Mouse (Mus musculus) limb, embryonic 11.5 days (tissue): ENCODE measurements around the gene Isy1. TPM values are rescaled to one million over a fixed set of nuclear protein-coding genes. Genes with fewer than 3 reads are reported as not detected.

Experiments
- ATAC-seq: fragments of 200-750 bp; cut with Nextera tagmentation; 2 replicates; pipeline ENCODE4 v1.8.0; 2017; ENCODE audit warnings: low read depth; ENCODE audit not compliant: insufficient number of reproducible peaks, low FRiP score, low TSS enrichment
- DNase-seq: peaks from one replicate; pipeline ENCODE4 v3.0.0-alpha.2; 2015; ENCODE audit warnings: low spot score
- H3K27ac ChIP-seq: fragments of 300-500 bp; sonication (generic); replicated peaks from 2 replicates; pipeline ENCODE4 v1.5.1; 2014; ENCODE audit warnings: low read depth, mild to moderate bottlenecking, low read length
- H3K27me3 ChIP-seq: fragments of 300-500 bp; sonication (generic); 2 replicates; pipeline ENCODE4 v1.6.1; 2014; ENCODE audit warnings: mild to moderate bottlenecking, low read length, mixed read lengths; ENCODE audit not compliant: control insufficient read depth, insufficient read depth
- H3K36me3 ChIP-seq: fragments of 300-500 bp; sonication (generic); 2 replicates; pipeline ENCODE4 v1.6.1; 2014; ENCODE audit warnings: mild to moderate bottlenecking, low read length, moderate library complexity, mixed read lengths; ENCODE audit not compliant: control insufficient read depth, insufficient read depth
- H3K4me1 ChIP-seq: fragments of 300-500 bp; sonication (generic); 2 replicates; pipeline ENCODE4 v1.6.1; 2014; ENCODE audit warnings: low read length, mixed read lengths; ENCODE audit not compliant: control insufficient read depth, insufficient read depth
- H3K4me2 ChIP-seq: fragments of 300-500 bp; sonication (generic); 2 replicates; pipeline ENCODE4 v1.6.1; 2014; ENCODE audit warnings: low read depth, mild to moderate bottlenecking, moderate library complexity; ENCODE audit not compliant: severe bottlenecking
- H3K4me3 ChIP-seq: fragments of 300-500 bp; sonication (generic); 2 replicates; pipeline ENCODE4 v1.5.1; 2014; ENCODE audit warnings: low read depth, low read length
- H3K9ac ChIP-seq: fragments of 300-500 bp; sonication (generic); 2 replicates; pipeline ENCODE4 v1.6.1; 2014; ENCODE audit warnings: mild to moderate bottlenecking, low read length
- H3K9me3 ChIP-seq: fragments of 300-500 bp; sonication (generic); 2 replicates; pipeline ENCODE4 v1.6.1; 2016; ENCODE audit warnings: low read length; ENCODE audit not compliant: control insufficient read depth
- WGBS: fragments of 180-500 bp; shearing (Covaris S2); extraction: QIAGEN DNeasy Blood & Tissue Kit; methylation state at CpG from one replicate; pipeline ENCODE4 v1.1.7; 2014; 5-methylcytosine and 5-hydroxymethylcytosine counted together
- polyA plus RNA-seq: library from polyadenylated mRNA; unstranded; fragments of >200 nt; fragmentation: Nextera tagmentation; extraction: Ambion mirVana; gene quantifications from 2 replicates; pipeline ENCODE4 v1.2.1, GENCODE M21; 2014

Gene Isy1
- polyA plus RNA-seq, 1 experiment from 2014 or later: 76.2 TPM

DNA sequence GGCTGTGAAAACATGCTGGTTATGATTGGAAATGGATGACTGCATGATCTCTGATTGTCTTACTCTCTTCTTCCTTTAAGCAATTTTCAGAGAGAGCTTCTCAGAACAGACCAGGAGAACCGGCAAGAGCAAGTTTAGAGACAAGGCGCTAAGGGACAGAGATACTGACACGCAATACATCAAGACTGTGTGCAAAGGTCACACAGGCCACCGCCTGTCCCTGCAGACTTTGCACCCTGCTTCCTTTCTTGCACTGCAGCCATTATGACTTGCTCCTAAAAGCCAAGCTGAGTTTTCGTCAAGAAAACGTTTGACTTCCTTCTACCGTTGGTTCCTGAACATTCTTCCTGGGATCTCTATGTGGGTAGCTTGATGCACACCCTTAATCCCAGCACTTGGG, 37.0 kb upstream of the Isy1 start:
- 91% methylated on average over 7 of the region's 7 CpGs for WGBS
- Histone ChIP-seq H3K4me2 (no peak overlapping the region), H3K27ac (no peak overlapping the region), H3K9me3 (no peaks in the 10 kb centered on the region), H3K4me3 (no peak overlapping the region), H3K27me3 (no peaks in the 10 kb centered on the region), H3K9ac (no peak overlapping the region), H3K4me1 (no peaks in the 10 kb centered on the region), H3K36me3 (no peaks in the 10 kb centered on the region)
- ATAC-seq: no peak
- no peak for DNase-seq

DNA sequence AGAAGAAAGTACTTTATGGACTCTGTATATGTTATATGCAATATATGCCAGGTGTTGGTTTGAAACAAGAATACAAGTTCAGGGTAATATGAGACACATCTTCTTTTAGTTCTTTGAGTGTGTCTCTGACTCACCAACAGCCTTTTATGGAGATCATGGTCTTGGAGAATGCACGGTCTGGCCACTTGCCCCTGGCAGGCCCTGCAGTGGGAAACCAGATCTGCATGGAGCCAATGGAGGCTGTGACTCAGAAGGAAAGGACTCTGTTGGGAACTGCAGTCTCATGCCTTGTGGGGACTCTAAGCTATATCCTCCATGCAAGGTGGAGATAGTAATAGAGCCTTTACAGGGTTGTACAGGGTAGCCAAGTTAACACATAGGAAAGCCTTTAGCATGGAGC, 36.5 kb upstream of the Isy1 start:
- Histone ChIP-seq H3K4me3 (no peak overlapping the region), H3K4me1 (no peaks in the 10 kb centered on the region), H3K36me3 (no peaks in the 10 kb centered on the region), H3K4me2 (no peak overlapping the region), H3K27me3 (no peaks in the 10 kb centered on the region), H3K9me3 (no peaks in the 10 kb centered on the region), H3K27ac (no peak overlapping the region), H3K9ac (no peak overlapping the region)
- ATAC-seq (no peak), DNase-seq (no peak)
- 77% methylated on average over 1 of the region's 1 CpGs for WGBS

DNA sequence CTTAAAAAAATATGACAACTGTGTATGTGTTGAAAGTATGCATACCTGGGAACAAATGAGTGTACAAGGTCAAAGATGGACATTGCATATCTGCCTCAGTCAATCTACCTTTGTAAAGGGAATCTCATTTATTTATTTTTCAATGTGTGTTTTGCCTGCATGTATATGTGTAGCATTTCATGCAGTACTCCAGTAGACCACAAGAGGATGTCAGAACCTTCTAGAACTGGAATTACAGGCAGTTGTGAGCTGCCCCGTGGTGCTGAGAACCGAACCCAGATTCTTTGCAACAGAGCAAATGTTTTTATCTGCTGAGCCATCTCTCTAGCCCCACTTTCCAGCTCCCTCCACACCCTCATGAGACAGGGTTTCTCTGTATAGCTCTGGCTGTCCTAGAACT, 35.4 kb upstream of the Isy1 start:
- no peaks in the 10 kb centered on the region for H3K9me3 ChIP-seq
- WGBS: 84% methylated on average over 2 of the region's 2 CpGs

DNA sequence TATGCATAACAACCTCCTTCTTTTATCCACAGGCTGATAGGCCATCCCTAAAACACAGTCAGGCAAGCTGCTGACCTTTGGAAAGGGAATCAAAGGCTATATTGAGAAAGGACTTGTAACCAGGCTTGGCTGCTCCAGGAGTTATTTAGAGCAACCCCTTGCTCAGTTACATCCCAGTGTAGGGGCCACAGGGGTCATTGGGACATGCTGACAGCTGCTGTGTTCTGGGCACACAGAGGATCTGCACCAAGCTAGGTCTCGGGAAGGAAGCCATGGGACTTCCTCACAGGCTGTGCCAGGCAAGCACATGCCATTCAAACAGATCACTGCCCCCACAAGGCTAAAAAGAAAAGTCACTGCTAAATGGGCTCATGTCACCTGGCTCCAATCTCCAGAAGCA, 34.5 kb upstream of the Isy1 start:
- no peak for ATAC-seq
- WGBS: 61% methylated on average over 1 of the region's 1 CpGs
- Histone ChIP-seq H3K27me3 (no peaks in the 10 kb centered on the region), H3K9me3 (no peaks in the 10 kb centered on the region), H3K27ac (no peak overlapping the region), H3K9ac (no peak overlapping the region), H3K4me3 (no peak overlapping the region), H3K4me2 (no peak overlapping the region), H3K4me1 (no peaks in the 10 kb centered on the region), H3K36me3 (no peaks in the 10 kb centered on the region)
- DNase-seq: no peak

More for the DNA sequence above, 35.4 kb upstream of the Isy1 start:
- Histone ChIP-seq H3K4me1 (no peaks in the 10 kb centered on the region), H3K4me2 (no peak overlapping the region), H3K4me3 (no peak overlapping the region), H3K27me3 (no peaks in the 10 kb centered on the region), H3K36me3 (no peaks in the 10 kb centered on the region), H3K9ac (no peak overlapping the region), H3K27ac (no peak overlapping the region)
- no peak for DNase-seq
- no peak for ATAC-seq

DNA sequence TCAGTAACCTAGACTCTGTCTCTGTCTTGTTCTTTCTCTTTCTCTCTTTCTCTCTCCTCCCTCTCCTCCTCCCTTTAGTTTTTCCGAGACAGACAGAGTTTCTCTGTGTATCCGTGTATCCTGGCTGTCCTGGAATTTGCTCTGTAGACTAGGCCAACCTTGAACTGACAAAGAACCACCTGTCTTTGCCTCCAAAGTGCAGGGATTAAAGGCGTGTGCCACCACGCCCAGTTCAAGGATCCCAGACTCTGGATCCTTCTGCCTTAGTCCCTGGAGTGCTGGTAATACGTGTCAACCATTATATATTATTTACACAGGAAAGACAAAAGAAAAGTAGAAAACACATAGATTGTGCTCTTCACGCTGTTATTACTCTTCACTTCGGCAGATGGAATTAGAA, 32.6 kb upstream of the Isy1 start:
- Histone ChIP-seq H3K9ac (no peak overlapping the region), H3K27ac (no peak overlapping the region), H3K36me3 (no peaks in the 10 kb centered on the region), H3K9me3 (no peaks in the 10 kb centered on the region), H3K4me2 (no peak overlapping the region), H3K4me1 (no peaks in the 10 kb centered on the region), H3K4me3 (no peak overlapping the region), H3K27me3 (no peaks in the 10 kb centered on the region)
- ATAC-seq (no peak), DNase-seq (no peak)
- WGBS: 83% methylated on average over 7 of the region's 7 CpGs

DNA sequence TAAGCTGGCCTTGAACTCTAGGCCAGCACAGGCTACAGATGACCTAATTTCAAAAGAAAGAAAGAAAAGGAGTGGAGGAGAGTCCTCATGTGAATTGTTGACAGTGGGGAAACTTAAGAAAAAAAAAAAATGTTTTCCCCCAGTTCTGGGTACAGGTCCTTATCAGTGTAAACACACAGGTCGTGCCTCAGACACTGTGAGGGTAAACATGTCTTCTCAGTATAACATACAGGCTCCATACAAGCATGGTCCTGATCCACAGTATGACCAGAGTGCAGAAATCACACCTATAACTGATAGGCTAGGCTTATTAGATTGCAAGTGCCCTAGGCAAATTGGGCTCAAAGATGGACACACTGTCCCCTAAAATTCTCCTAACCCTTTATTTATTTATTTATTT, 31.8 kb upstream of the Isy1 start:
- H3K4me1 ChIP-seq: no peaks in the 10 kb centered on the region
- DNase-seq (no peak), ATAC-seq (no peak)
- H3K9ac ChIP-seq: no peak overlapping the region
- H3K4me2 ChIP-seq: no peak overlapping the region
- no peaks in the 10 kb centered on the region for H3K27me3 ChIP-seq
- no peaks in the 10 kb centered on the region for H3K36me3 ChIP-seq
- no peaks in the 10 kb centered on the region for H3K9me3 ChIP-seq
- no peak overlapping the region for H3K4me3 ChIP-seq
- H3K27ac ChIP-seq: no peak overlapping the region
- 84% methylated on average over 1 of the region's 1 CpGs for WGBS

DNA sequence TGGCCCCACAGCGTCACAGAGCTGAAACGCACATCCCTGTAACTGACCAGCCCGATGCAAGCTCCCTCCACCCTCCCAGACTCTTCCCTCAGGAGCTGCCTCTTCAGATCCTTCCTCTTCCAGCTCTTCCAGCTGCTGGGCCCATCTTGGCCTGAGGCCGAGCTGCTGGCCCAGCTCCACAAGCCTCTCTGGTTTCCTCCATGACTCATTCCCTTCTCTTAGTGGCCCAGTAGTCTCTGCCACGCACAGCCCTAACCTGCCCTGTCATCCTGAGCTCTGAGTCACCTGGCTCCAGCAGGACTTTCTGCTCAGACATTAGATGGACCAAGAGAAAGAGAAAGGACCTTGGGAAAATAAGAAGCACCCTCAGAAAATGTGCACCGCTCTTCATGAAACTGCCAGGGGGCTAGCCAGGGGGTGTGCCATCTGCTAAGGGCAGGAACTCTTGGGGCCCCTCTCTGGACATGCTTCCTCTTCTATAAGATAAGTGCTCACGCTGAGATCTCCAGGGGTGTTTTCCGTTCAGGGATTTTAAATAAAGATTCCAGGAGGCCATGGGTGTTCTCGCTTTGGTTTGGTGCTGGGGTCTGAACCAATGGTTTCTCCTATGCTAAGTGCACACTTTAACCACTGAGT, 30.4 kb upstream of the Isy1 start:
- WGBS: 78% methylated on average over 9 of the region's 9 CpGs
- Histone ChIP-seq H3K27ac (no peak overlapping the region), H3K9me3 (no peaks in the 10 kb centered on the region), H3K4me2 (no peak overlapping the region), H3K4me3 (no peak overlapping the region), H3K27me3 (no peaks in the 10 kb centered on the region), H3K4me1 (no peaks in the 10 kb centered on the region), H3K9ac (no peak overlapping the region), H3K36me3 (no peaks in the 10 kb centered on the region)
- DNase-seq (no peak), ATAC-seq (no peak)

DNA sequence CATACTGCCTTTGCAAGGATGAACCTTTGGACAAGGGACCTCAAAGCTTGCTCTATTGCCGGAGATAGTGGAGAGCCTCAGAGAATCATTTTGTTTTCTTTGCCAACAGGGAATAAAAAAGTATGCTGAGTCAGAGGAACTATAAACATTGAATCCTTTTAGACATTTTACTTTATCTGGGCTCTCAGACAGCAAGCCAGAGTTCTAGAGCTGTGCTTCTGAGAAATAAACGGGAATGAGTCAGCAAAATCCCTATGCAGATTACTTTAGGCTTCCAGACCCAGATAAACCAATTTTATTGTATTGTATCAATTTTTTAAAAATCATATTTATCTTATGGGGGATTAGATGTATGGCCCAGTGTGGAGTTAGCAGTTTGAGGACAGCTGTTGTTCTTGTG, 28.7 kb upstream of the Isy1 start:
- Histone ChIP-seq H3K4me3 (no peak overlapping the region), H3K4me2 (no peak overlapping the region), H3K9ac (no peak overlapping the region), H3K4me1 (no peaks in the 10 kb centered on the region), H3K27ac (no peak overlapping the region), H3K9me3 (no peaks in the 10 kb centered on the region), H3K36me3 (no peaks in the 10 kb centered on the region), H3K27me3 (no peaks in the 10 kb centered on the region)
- DNase-seq (no peak), ATAC-seq (no peak)
- 69% methylated on average over 2 of the region's 2 CpGs for WGBS

DNA sequence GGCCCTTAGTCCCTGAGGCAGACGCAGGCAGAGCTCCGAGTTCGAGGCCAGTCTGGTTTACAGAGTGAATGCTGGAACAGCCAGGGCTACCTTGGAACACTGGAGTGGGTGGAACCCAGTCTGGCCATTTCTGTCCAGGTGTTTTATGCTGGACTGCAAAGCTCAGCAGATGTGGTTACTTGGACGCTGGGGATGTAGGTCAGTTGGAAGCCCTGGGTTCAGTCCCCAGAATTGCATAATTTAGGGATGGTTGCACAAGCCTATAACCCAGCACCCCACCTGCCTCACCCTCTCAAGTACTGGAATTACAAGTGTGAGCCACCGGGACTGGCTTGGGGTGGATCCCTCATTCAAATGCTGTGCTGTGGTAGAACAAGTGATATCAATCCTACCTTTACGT, 27.6 kb upstream of the Isy1 start:
- no peaks in the 10 kb centered on the region for H3K27me3 ChIP-seq
- no peaks in the 10 kb centered on the region for H3K9me3 ChIP-seq
- H3K27ac ChIP-seq: no peak overlapping the region
- H3K36me3 ChIP-seq: no peaks in the 10 kb centered on the region
- H3K9ac ChIP-seq: no peak overlapping the region
- H3K4me1 ChIP-seq: no peaks in the 10 kb centered on the region
- 87% methylated on average over 6 of the region's 6 CpGs for WGBS
- no peak for ATAC-seq
- no peak overlapping the region for H3K4me2 ChIP-seq
- no peak for DNase-seq
- no peak overlapping the region for H3K4me3 ChIP-seq
